Mouse (Mus musculus) macrophage (primary cell): ENCODE data around the gene Dact3. TPM values are rescaled to one million over a fixed set of nuclear protein-coding genes. Genes with fewer than 3 reads are reported as not detected.

Experiments
- H3K27ac ChIP-seq: fragments of 350-480 bp; formaldehyde crosslinking; 2 replicates; pipeline ENCODE4 v1.9.0; 2021
- H3K36me3 ChIP-seq: fragments of 350-480 bp; formaldehyde crosslinking; 2 replicates; pipeline ENCODE4 v1.9.0; 2021; ENCODE audit errors: inconsistent target
- H3K4me3 ChIP-seq: fragments of 350-480 bp; formaldehyde crosslinking; 2 replicates; pipeline ENCODE4 v1.9.0; 2021; ENCODE audit errors: inconsistent target
- H3K79me2 ChIP-seq: fragments of 350-480 bp; formaldehyde crosslinking; 2 replicates; pipeline ENCODE4 v1.9.0; 2021; ENCODE audit errors: inconsistent target
- WGBS: methylation state at CpG from one replicate; pipeline ENCODE4 v1.1.7; 2026; ENCODE audit warnings: inconsistent platforms; ENCODE audit not compliant: missing documents; 5-methylcytosine and 5-hydroxymethylcytosine counted together
- polyA plus RNA-seq: library from polyadenylated mRNA; stranded (reverse); fragments of 250-400 nt; gene quantifications from 3 replicates; pipeline ENCODE4 v1.2.4, GENCODE M21; 2018; ENCODE audit warnings: inconsistent platforms

The Dact3 gene
- polyA plus RNA-seq, 1 experiment from 2014 or later: 0.32 TPM

- peak overlapping the region; percentile 20 for H3K4me3 ChIP-seq
- WGBS: 54% methylated on average over 11 of the region's 11 CpGs
- peaks cover 30% of the 10 kb centered on the region for H3K79me2 ChIP-seq
- no peaks in the 10 kb centered on the region for H3K36me3 ChIP-seq
- H3K27ac ChIP-seq: peak overlapping the region; percentile 78
Measured at GRCm38 (mm10) chr7:16908859-16909258, 33.7 kb downstream of the Dact3 start.

- peaks cover 3% of the 10 kb centered on the region; the same call in 1 of the 2 replicates for H3K36me3 ChIP-seq
Measured at GRCm38 (mm10) chr7:16909909-16910308, 34.8 kb downstream of the Dact3 start.

GRCm38 (mm10) chr7:16911904-16912303 lies 36.8 kb downstream of the Dact3 start:
- Histone ChIP-seq H3K79me2 (peaks cover 24% of the 10 kb centered on the region), H3K27ac (no peak overlapping the region), H3K4me3 (no peak overlapping the region), H3K36me3 (peaks cover 16% of the 10 kb centered on the region)
- WGBS: 64% methylated on average over 3 of the region's 3 CpGs

More at GRCm38 (mm10) chr7:16909909-16910308, 34.8 kb downstream of the Dact3 start:
- Histone ChIP-seq H3K79me2 (peaks cover 30% of the 10 kb centered on the region), H3K4me3 (peak overlapping the region; percentile 20), H3K27ac (peak overlapping the region; percentile 78)
- under 1% methylated on average over 10 of the region's 10 CpGs for WGBS

- H3K4me3 ChIP-seq: no peak overlapping the region
- H3K27ac ChIP-seq: no peak overlapping the region
- peaks cover 20% of the 10 kb centered on the region for H3K36me3 ChIP-seq
- peaks cover 19% of the 10 kb centered on the region for H3K79me2 ChIP-seq
- WGBS: 66% methylated on average over 6 of the region's 6 CpGs
Measured at GRCm38 (mm10) chr7:16912360-16912759, 37.2 kb downstream of the Dact3 start.

- 42% methylated on average over 10 of the region's 10 CpGs for WGBS
- Histone ChIP-seq H3K36me3 (peaks cover 30% of the 10 kb centered on the region), H3K4me3 (no peak overlapping the region), H3K79me2 (peaks cover 10% of the 10 kb centered on the region), H3K27ac (no peak overlapping the region)
Measured at GRCm38 (mm10) chr7:16913806-16914452, 38.8 kb downstream of the Dact3 start.

GRCm38 (mm10) chr7:16914453-16915343 lies 39.6 kb downstream of the Dact3 start:
- H3K36me3 ChIP-seq: peaks cover 35% of the 10 kb centered on the region
- H3K4me3 ChIP-seq: no peak overlapping the region
- H3K27ac ChIP-seq: no peak overlapping the region
- WGBS: 90% methylated on average over 18 of the region's 18 CpGs
- peaks cover 14% of the 10 kb centered on the region for H3K79me2 ChIP-seq

GRCm38 (mm10) chr7:16915461-16916340 lies 40.6 kb downstream of the Dact3 start:
- WGBS: 95% methylated on average over 32 of the region's 32 CpGs
- no peak overlapping the region for H3K27ac ChIP-seq
- H3K79me2 ChIP-seq: peaks cover 24% of the 10 kb centered on the region
- H3K36me3 ChIP-seq: peaks cover 40% of the 10 kb centered on the region
- no peak overlapping the region for H3K4me3 ChIP-seq

GRCm38 (mm10) chr7:16916342-16917265 lies 41.5 kb downstream of the Dact3 start:
- H3K79me2 ChIP-seq: peaks cover 33% of the 10 kb centered on the region
- WGBS: 89% methylated on average over 28 of the region's 30 CpGs
- H3K36me3 ChIP-seq: peaks cover 40% of the 10 kb centered on the region

GRCm38 (mm10) chr7:16917447-16917846 lies 42.3 kb downstream of the Dact3 start:
- Histone ChIP-seq H3K4me3 (no peak overlapping the region), H3K36me3 (peaks cover 40% of the 10 kb centered on the region), H3K79me2 (peaks cover 42% of the 10 kb centered on the region), H3K27ac (no peak overlapping the region)
- 95% methylated on average over 9 of the region's 11 CpGs for WGBS

More at GRCm38 (mm10) chr7:16916342-16917265, 41.5 kb downstream of the Dact3 start:
- Histone ChIP-seq H3K27ac (no peak overlapping the region), H3K4me3 (no peak overlapping the region)

GRCm38 (mm10) chr7:16918014-16918413 lies 42.9 kb downstream of the Dact3 start:
- H3K27ac ChIP-seq: no peak overlapping the region
- 97% methylated on average over 8 of the region's 9 CpGs for WGBS
- peaks cover 40% of the 10 kb centered on the region for H3K36me3 ChIP-seq
- no peak overlapping the region for H3K4me3 ChIP-seq
- H3K79me2 ChIP-seq: peaks cover 48% of the 10 kb centered on the region

GRCm38 (mm10) chr7:16918670-16919069 lies 43.6 kb downstream of the Dact3 start:
- WGBS: 93% methylated on average over 3 of the region's 3 CpGs
- peaks cover 40% of the 10 kb centered on the region for H3K36me3 ChIP-seq
- peaks cover 54% of the 10 kb centered on the region for H3K79me2 ChIP-seq

GRCm38 (mm10) chr7:16919395-16920149 lies 44.5 kb downstream of the Dact3 start:
- H3K79me2 ChIP-seq: peaks cover 54% of the 10 kb centered on the region
- no peak overlapping the region for H3K4me3 ChIP-seq
- peaks cover 40% of the 10 kb centered on the region for H3K36me3 ChIP-seq
- WGBS: 79% methylated on average over 13 of the region's 13 CpGs
- H3K27ac ChIP-seq: no peak overlapping the region

More at GRCm38 (mm10) chr7:16918670-16919069, 43.6 kb downstream of the Dact3 start:
- Histone ChIP-seq H3K27ac (no peak overlapping the region), H3K4me3 (no peak overlapping the region)

GRCm38 (mm10) chr7:16920150-16920579 lies 45.0 kb downstream of the Dact3 start:
- Histone ChIP-seq H3K36me3 (peaks cover 37% of the 10 kb centered on the region), H3K27ac (no peak overlapping the region), H3K4me3 (no peak overlapping the region), H3K79me2 (peaks cover 54% of the 10 kb centered on the region)
- WGBS: 91% methylated on average over 6 of the region's 7 CpGs
